Mouse (Mus musculus) heart, embryonic 14.5 days (tissue): ENCODE data around the gene Borcs7. TPM values are rescaled to one million over a fixed set of nuclear protein-coding genes. Genes with fewer than 3 reads are reported as not detected.

Experiments
- ATAC-seq: fragments of 200-750 bp; cut with Nextera tagmentation; 2 replicates; pipeline ENCODE4 v1.8.0; 2017; ENCODE audit warnings: low read depth, moderate TSS enrichment; ENCODE audit not compliant: insufficient number of reproducible peaks, insufficient read depth, low FRiP score
- H3K27ac ChIP-seq, 2 experiments: fragments of 200-500 bp in 1 of 2; fragments of 300-500 bp in 1 of 2; sonication (generic) in 1 of 2; replicated peaks in 1 of 2; 2 replicates each; pipeline ENCODE4 v1.5.1; 2012 to 2014; ENCODE audit warnings: low read depth in 2 of 2, low read length in 2 of 2, control low read depth in 1 of 2, mild to moderate bottlenecking in 1 of 2, mixed read lengths in 1 of 2; ENCODE audit not compliant: control insufficient read depth in 1 of 2, insufficient read depth in 1 of 2
- H3K27me3 ChIP-seq: fragments of 300-500 bp; sonication (generic); 2 replicates; pipeline ENCODE4 v1.6.1; 2014; ENCODE audit warnings: mild to moderate bottlenecking, low read length, control low read depth; ENCODE audit not compliant: control insufficient read depth, insufficient read depth
- H3K36me3 ChIP-seq: fragments of 300-500 bp; sonication (generic); 2 replicates; pipeline ENCODE4 v1.6.1; 2014; ENCODE audit warnings: mild to moderate bottlenecking, control low read depth, low read length, mixed read lengths; ENCODE audit not compliant: control insufficient read depth, insufficient read depth
- H3K4me1 ChIP-seq, 2 experiments: fragments of 200-500 bp in 1 of 2; fragments of 300-500 bp in 1 of 2; sonication (generic) in 1 of 2; 2 replicates each; pipeline ENCODE4 v1.6.1; 2012 to 2014; ENCODE audit warnings: low read length in 2 of 2, control low read depth in 1 of 2, mixed read lengths in 1 of 2; ENCODE audit not compliant: control insufficient read depth in 2 of 2, insufficient read depth in 2 of 2
- H3K4me2 ChIP-seq: fragments of 300-500 bp; sonication (generic); 2 replicates; pipeline ENCODE4 v1.6.1; 2014; ENCODE audit warnings: mild to moderate bottlenecking, low read length
- H3K4me3 ChIP-seq, 2 experiments: fragments of 200-500 bp in 1 of 2; fragments of 300-500 bp in 1 of 2; sonication (generic) in 1 of 2; 2 replicates each; pipeline ENCODE4 v1.5.1; 2012 to 2014; ENCODE audit warnings: low read length in 2 of 2, mild to moderate bottlenecking in 2 of 2, control low read depth in 1 of 2, low read depth in 1 of 2, moderate library complexity in 1 of 2; ENCODE audit not compliant: control insufficient read depth in 1 of 2, insufficient read depth in 1 of 2
- H3K9ac ChIP-seq: fragments of 300-500 bp; sonication (generic); 2 replicates; pipeline ENCODE4 v1.6.1; 2014; ENCODE audit warnings: mild to moderate bottlenecking, low read length
- H3K9me3 ChIP-seq: fragments of 300-500 bp; sonication (generic); 2 replicates; pipeline ENCODE4 v1.6.1; 2016; ENCODE audit warnings: low read length, control low read depth; ENCODE audit not compliant: control insufficient read depth
- WGBS: fragments of 180-500 bp; shearing (Covaris S2); extraction: QIAGEN DNeasy Blood & Tissue Kit; methylation state at CpG from one replicate; pipeline ENCODE4 v1.1.7; 2014; 5-methylcytosine and 5-hydroxymethylcytosine counted together
- polyA plus RNA-seq: library from polyadenylated mRNA; unstranded; fragments of >200 nt; fragmentation: Nextera tagmentation; extraction: Ambion mirVana; gene quantifications from 2 replicates; pipeline ENCODE4 v1.2.1, GENCODE M21; 2014

Gene Borcs7
- polyA plus RNA-seq, 1 experiment from 2014 or later = 20.0 TPM

DNA sequence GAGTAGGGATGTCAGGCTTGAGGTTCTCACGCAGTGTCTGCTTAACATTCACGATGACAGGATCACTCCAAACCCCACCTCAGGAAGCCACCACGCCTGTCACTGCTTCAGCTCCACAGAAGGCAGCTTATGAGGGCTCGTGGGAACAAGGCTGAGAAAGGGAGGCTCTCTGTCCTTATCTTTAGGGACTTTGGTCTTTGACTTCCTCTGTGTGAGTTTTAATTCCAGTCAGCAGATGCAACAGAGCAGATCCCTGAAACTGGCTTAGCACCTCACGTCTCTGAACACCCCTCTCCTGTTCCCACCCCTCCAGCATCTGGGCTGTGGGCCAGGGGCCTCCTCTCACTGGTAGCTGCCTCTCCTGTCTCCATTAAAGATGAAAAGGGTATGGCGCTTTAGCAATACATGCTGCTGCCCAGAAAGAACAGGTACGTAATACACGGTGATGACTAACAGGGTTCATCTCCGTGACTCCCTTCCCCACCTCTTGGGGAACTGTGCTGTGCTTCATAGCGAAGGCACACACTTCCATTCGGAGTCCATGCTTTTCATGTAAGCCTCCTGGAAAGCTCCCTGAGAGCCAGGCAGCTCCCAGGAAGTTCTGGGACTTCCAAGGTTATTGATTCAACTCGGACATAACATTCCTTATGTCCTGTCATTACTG, 9.9 kb upstream of the Borcs7 start:
- Histone ChIP-seq H3K9ac (no peak overlapping the region), H3K4me1 (peaks cover 6 to 9% of the 10 kb centered on the region in 2 experiments; a peak in 3 of 4 replicates), H3K27ac (0 out of 4 replicates have a peak overlapping the region, but pooled peaks of 1 of the 2 experiments have one; percentile 4), H3K36me3 (no peaks in the 10 kb centered on the region), H3K4me3 (no peak overlapping the region), H3K4me2 (no peak overlapping the region), H3K27me3 (no peaks in the 10 kb centered on the region), H3K9me3 (no peaks in the 10 kb centered on the region)
- WGBS = 38% methylated on average over 12 of the region's 12 CpGs
- no peak for ATAC-seq

DNA sequence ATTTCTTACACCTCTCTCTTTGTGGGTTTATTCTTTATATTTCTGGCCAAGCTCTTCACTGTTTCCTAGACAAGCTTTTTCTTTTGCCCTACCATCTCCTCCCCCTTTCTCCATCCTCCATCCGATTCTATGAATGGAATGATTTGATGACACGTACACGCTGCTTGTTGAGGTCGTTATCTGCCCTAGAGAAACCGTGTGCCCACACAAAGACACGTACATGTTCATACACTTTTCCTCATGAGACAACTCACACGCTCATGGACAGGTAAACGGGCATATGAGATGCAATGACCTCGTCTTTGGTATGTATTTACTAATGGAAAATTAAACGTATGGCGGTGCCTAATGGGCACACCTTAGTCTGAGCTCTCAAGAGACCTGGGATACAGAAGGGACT, 681 bp downstream of the Borcs7 start:
- Histone ChIP-seq H3K9me3 (no peaks in the 10 kb centered on the region), H3K27me3 (no peaks in the 10 kb centered on the region), H3K4me1 (peaks cover 2 to 6% of the 10 kb centered on the region in 2 experiments; a peak in 3 of 4 replicates), H3K27ac (peak overlapping the region in 1 of 2 experiments; percentile 77; a peak in 1 of 4 replicates), H3K4me2 (peak overlapping the region; percentile 70), H3K4me3 (peak overlapping the region; percentile 89 to 95), H3K9ac (peak overlapping the region; percentile 93), H3K36me3 (peaks cover 15% of the 10 kb centered on the region)
- 71% methylated on average over 11 of the region's 11 CpGs for WGBS
- ATAC-seq = no peak

DNA sequence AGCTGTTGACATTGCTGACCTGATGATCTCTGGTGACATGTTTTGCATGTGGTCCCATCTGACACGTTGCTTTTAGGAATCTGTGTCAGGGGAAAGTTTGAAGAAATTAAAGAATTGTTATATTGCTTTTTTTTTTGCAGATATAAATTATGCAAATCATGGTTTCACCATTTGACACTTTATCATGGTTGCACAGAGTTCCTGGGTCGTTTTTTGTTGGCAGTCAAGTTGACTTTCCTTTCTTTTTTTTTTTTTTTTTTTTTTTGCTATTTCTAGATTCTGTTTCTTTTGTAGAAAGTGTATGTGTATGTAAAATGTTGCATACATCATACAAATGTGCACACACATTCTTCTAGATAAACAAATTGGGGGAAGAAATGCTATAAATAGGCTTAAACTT, 1.4 kb downstream of the Borcs7 start:
- Histone ChIP-seq H3K27ac (no peak overlapping the region), H3K9ac (no peak overlapping the region), H3K9me3 (no peaks in the 10 kb centered on the region), H3K4me1 (peaks cover 2 to 6% of the 10 kb centered on the region in 2 experiments; a peak in 3 of 4 replicates), H3K4me3 (no peak overlapping the region), H3K27me3 (no peaks in the 10 kb centered on the region), H3K36me3 (peaks cover 15% of the 10 kb centered on the region), H3K4me2 (no peak overlapping the region)
- ATAC-seq = no peak
- 68% methylated on average over 2 of the region's 2 CpGs for WGBS

DNA sequence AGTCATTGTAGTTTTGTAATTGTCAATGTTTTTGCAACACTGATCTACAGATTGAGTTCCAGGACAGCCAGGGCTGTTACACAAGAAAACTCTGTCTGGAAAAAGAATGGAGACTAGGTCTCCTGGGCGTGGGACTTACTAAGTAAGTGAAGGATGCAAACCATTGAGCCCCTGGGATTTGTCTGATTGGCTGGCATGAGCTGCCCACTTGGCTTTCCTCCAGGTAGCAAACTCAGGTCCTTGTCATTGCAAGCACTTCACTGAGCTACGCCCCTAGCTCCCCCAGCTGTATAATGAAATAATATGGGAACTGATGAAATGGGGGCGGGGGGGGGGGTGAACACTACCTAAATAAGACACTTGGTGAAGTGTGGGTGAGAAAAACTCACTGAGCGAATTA, 3.4 kb downstream of the Borcs7 start:
- WGBS = 85% methylated on average over 4 of the region's 4 CpGs
- no peak for ATAC-seq

DNA sequence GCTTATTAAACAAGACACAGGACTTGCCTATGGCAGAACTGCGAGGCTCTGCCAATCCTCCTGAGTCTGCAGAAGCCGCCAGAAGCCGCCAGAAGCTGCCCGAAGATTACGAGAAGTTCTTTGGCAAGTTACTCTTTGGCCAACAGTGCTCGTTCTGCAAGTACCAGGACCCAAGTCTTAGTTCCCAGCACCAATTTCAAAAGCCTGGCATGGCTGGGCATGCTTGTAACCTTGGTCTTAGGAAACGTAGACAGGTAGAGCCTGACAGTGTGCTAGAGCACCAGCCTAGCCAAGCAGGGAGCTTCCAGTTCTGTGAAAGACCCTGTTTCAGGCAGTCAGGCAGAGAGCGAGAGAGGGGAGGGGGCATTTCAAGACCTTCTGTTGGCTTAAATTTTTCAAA, 6.8 kb downstream of the Borcs7 start:
- no peaks in the 10 kb centered on the region for H3K9me3 ChIP-seq
- ATAC-seq = no peak
- H3K27me3 ChIP-seq = no peaks in the 10 kb centered on the region
- WGBS = 93% methylated on average over 8 of the region's 8 CpGs
- H3K27ac ChIP-seq = no peak overlapping the region
- H3K4me2 ChIP-seq = no peak overlapping the region
- H3K4me3 ChIP-seq = no peak overlapping the region
- H3K9ac ChIP-seq = no peak overlapping the region
- peaks cover 38% of the 10 kb centered on the region for H3K36me3 ChIP-seq
- no peaks in the 10 kb centered on the region for H3K4me1 ChIP-seq

More for the DNA sequence above, 3.4 kb downstream of the Borcs7 start:
- Histone ChIP-seq H3K4me3 (no peak overlapping the region), H3K9ac (no peak overlapping the region), H3K4me2 (no peak overlapping the region), H3K9me3 (no peaks in the 10 kb centered on the region), H3K4me1 (peaks cover 2 to 6% of the 10 kb centered on the region in 2 experiments; a peak in 3 of 4 replicates), H3K36me3 (peaks cover 24% of the 10 kb centered on the region), H3K27ac (no peak overlapping the region), H3K27me3 (no peaks in the 10 kb centered on the region)

DNA sequence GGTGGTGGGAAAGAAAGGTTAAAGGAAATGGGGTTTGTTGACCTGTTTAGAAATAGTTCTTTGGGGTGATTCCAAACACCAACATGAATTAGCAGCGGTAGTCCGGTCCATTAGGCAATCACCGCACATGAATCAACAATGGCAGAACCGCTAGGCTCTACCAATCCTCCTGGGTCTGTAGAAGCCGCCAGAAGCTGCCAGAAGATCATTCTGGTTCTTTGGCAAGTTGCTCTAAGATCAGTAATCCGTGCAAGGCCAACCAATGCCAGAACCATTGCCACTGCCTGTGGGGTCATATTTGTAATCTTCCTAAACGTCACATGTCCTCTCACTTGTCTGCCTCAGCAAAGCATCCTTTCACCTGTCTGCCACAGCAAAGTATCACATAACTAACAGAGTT, 7.2 kb downstream of the Borcs7 start:
- no peak for ATAC-seq
- H3K36me3 ChIP-seq = peaks cover 39% of the 10 kb centered on the region
- no peaks in the 10 kb centered on the region for H3K4me1 ChIP-seq
- H3K4me2 ChIP-seq = no peak overlapping the region
- H3K9me3 ChIP-seq = no peaks in the 10 kb centered on the region
- WGBS = 93% methylated on average over 7 of the region's 7 CpGs
- H3K27ac ChIP-seq = no peak overlapping the region
- no peaks in the 10 kb centered on the region for H3K27me3 ChIP-seq
- H3K9ac ChIP-seq = no peak overlapping the region
- H3K4me3 ChIP-seq = no peak overlapping the region

DNA sequence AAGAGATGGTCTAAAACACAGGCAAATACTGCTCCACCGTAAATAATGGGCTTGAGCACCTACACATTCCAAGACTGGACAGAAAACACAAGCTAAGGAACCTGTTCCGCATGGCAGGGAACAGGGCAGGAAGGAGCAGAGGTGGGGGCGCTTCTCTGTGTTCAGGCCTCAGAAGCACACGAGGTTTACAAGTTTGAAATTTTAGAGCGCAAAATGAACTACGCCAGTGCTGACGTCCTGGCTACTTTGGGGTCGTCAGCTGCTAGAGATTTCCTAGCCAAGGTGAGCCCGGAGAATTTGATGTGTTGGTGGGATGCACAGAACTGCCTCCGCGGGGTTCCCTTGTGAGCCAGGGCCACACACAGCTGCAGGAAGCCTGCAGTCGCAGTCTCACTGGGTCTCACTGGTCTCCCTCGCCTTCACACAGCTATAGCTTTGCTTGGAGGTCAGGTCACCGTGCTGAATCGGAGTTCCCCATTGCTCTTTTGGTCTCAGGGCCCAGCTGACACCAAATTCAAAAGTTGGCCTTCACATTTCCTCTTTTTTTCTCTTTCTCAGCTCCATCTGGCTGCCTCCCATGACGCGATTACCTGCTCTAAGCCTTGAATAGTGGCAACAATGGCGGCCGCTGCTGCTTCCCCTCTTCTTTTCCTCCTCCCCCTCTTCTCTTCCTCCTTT, 8.3 kb downstream of the Borcs7 start:
- Histone ChIP-seq H3K36me3 (peaks cover 39% of the 10 kb centered on the region), H3K27me3 (no peaks in the 10 kb centered on the region), H3K27ac (no peak overlapping the region), H3K4me1 (no peaks in the 10 kb centered on the region), H3K9me3 (no peaks in the 10 kb centered on the region), H3K9ac (no peak overlapping the region), H3K4me3 (no peak overlapping the region), H3K4me2 (no peak overlapping the region)
- WGBS = 62% methylated on average over 19 of the region's 19 CpGs
- no peak for ATAC-seq
